Comparison of ENCODE assay signal across 19 mouse cellular contexts in genomic region chr9:10525915-10526667, GRCm38 (mm10).
DNase-seq lines count a peak whose midpoint lies in the region; ATAC-seq lines count a peak whose summit lies in the region.
"Had no signal": no experiment of that assay in that cellular context is flagged by ENCODE, and none has a peak within 500 bp of the region (broad histone marks: within the 10 kb centered on the region; RNA-seq: fewer than 3 reads in every experiment).

No protein-coding gene starts in this region.

- peak; percentile 62 for ATAC-seq in forebrain, embryonic 12.5 days (ENCODE audit: low FRiP score)
- peak; percentile 61; the same call in 1 of the 2 replicates for ATAC-seq in hindbrain, embryonic 16.5 days
- no peak for ATAC-seq in hindbrain, embryonic 14.5 days (ENCODE audit: low FRiP score)
- ATAC-seq in neural tube, embryonic 11.5 days (ENCODE audit: insufficient read depth, low FRiP score, low TSS enrichment) = peak; percentile 48; the same call in 1 of the 2 replicates
- ATAC-seq in neural tube, embryonic 15.5 days (ENCODE audit: low FRiP score) = no peak
- ATAC-seq in forebrain, embryonic 14.5 days = peak; percentile 37; the same call in 1 of the 2 replicates
- ATAC-seq: inflammation-experienced regulatory T-cells, adult 6 months; intestine, postnatal 0 days had no signal

- peaks cover 13% of the 10 kb centered on the region; the same call in 1 of the 2 replicates for H3K4me1 ChIP-seq in forebrain, embryonic 12.5 days
- peaks cover 42% of the 10 kb centered on the region for H3K4me1 ChIP-seq in forebrain, embryonic 10.5 days
- H3K4me1 ChIP-seq in hindbrain, embryonic 16.5 days (ENCODE audit: control insufficient read depth, insufficient read depth, low read depth, low read length) = no peaks in the 10 kb centered on the region
- peaks cover 3% of the 10 kb centered on the region; the same call in 1 of the 2 replicates for H3K4me1 ChIP-seq in hindbrain, embryonic 14.5 days (replicated peaks; ENCODE audit: control insufficient read depth, insufficient read depth, low read length)
- H3K4me1 ChIP-seq in neural tube, embryonic 11.5 days (ENCODE audit: control insufficient read depth, insufficient read depth, low read length) = no peaks in the 10 kb centered on the region
- peaks cover 3% of the 10 kb centered on the region; the same call in 1 of the 2 replicates for H3K4me1 ChIP-seq in neural tube, embryonic 15.5 days
- H3K4me1 ChIP-seq in forebrain, embryonic 14.5 days (ENCODE audit: control insufficient read depth, insufficient read depth, low read length) = peaks cover 12% of the 10 kb centered on the region
- H3K4me1 ChIP-seq: embryonic facial prominence, embryonic 12.5 days; heart, embryonic 10.5 days had no signal

- H3K36me3 ChIP-seq in forebrain, embryonic 12.5 days (replicated peaks) = no peaks in the 10 kb centered on the region
- H3K36me3 ChIP-seq in forebrain, embryonic 10.5 days (replicated peaks) = no peaks in the 10 kb centered on the region
- H3K36me3 ChIP-seq in hindbrain, embryonic 16.5 days (ENCODE audit: control insufficient read depth, insufficient read depth, low read length) = no peaks in the 10 kb centered on the region
- no peaks in the 10 kb centered on the region for H3K36me3 ChIP-seq in hindbrain, embryonic 14.5 days (replicated peaks; ENCODE audit: control insufficient read depth, insufficient read depth)
- H3K36me3 ChIP-seq in neural tube, embryonic 11.5 days (ENCODE audit: control insufficient read depth, insufficient read depth, low read length) = no peaks in the 10 kb centered on the region
- no peaks in the 10 kb centered on the region for H3K36me3 ChIP-seq in neural tube, embryonic 15.5 days
- no peaks in the 10 kb centered on the region for H3K36me3 ChIP-seq in forebrain, embryonic 14.5 days (ENCODE audit: control insufficient read depth, insufficient read depth, low read length)
- H3K36me3 ChIP-seq: embryonic facial prominence, embryonic 12.5 days; heart, embryonic 10.5 days had no signal

- no peak for DNase-seq in forebrain, embryonic 10.5 days (ENCODE audit: extremely low spot score, low spot score)
- no peak for DNase-seq in hindbrain, embryonic 14.5 days (ENCODE audit: low spot score)
- no peak for DNase-seq in neural tube, embryonic 11.5 days (ENCODE audit: low spot score)
- DNase-seq in forebrain, embryonic 14.5 days (ENCODE audit: low spot score) = peak; percentile 32
- no peak for DNase-seq in left cerebral cortex, adult 8-10 months (ENCODE audit: low spot score in 2 of 2)
- DNase-seq: adrenal gland, postnatal 10 days; cerebellum, adult 11-12 months; cerebellum, adult 9-10 months; cerebellum, postnatal 25 days; gastrocnemius, postnatal 36 days; heart, adult 11 months; heart, postnatal 10 days had no signal

- no peaks in the 10 kb centered on the region for H3K9me3 ChIP-seq in forebrain, embryonic 12.5 days
- H3K9me3 ChIP-seq in forebrain, embryonic 10.5 days = no peaks in the 10 kb centered on the region
- H3K9me3 ChIP-seq in hindbrain, embryonic 16.5 days (ENCODE audit: control insufficient read depth, low read length) = no peaks in the 10 kb centered on the region
- no peaks in the 10 kb centered on the region for H3K9me3 ChIP-seq in hindbrain, embryonic 14.5 days (ENCODE audit: control insufficient read depth, low read length)
- no peaks in the 10 kb centered on the region for H3K9me3 ChIP-seq in neural tube, embryonic 11.5 days (ENCODE audit: control insufficient read depth, low read length)
- no peaks in the 10 kb centered on the region for H3K9me3 ChIP-seq in neural tube, embryonic 15.5 days (replicated peaks)
- no peaks in the 10 kb centered on the region for H3K9me3 ChIP-seq in forebrain, embryonic 14.5 days (replicated peaks; ENCODE audit: control insufficient read depth, low read length)
- H3K9me3 ChIP-seq: embryonic facial prominence, embryonic 12.5 days; heart, embryonic 10.5 days had no signal

- H3K27ac ChIP-seq in forebrain, embryonic 12.5 days = no peak overlapping the region
- no peak overlapping the region for H3K27ac ChIP-seq in forebrain, embryonic 10.5 days
- no peak overlapping the region for H3K27ac ChIP-seq in hindbrain, embryonic 16.5 days (ENCODE audit: low read depth, low read length)
- H3K27ac ChIP-seq in hindbrain, embryonic 14.5 days = no peak overlapping the region
- H3K27ac ChIP-seq in neural tube, embryonic 11.5 days (ENCODE audit: low read depth, low read length) = no peak overlapping the region
- H3K27ac ChIP-seq in neural tube, embryonic 15.5 days (replicated peaks) = no peak overlapping the region
- H3K27ac ChIP-seq in forebrain, embryonic 14.5 days (ENCODE audit: low read depth, low read length) = no peak overlapping the region
- H3K27ac ChIP-seq: embryonic facial prominence, embryonic 12.5 days; heart, embryonic 10.5 days had no signal

- no peak overlapping the region for H3K9ac ChIP-seq in forebrain, embryonic 12.5 days
- H3K9ac ChIP-seq in hindbrain, embryonic 16.5 days (ENCODE audit: low read depth, low read length) = no peak overlapping the region
- no peak overlapping the region for H3K9ac ChIP-seq in hindbrain, embryonic 14.5 days
- H3K9ac ChIP-seq in neural tube, embryonic 11.5 days (ENCODE audit: low read length) = no peak overlapping the region
- H3K9ac ChIP-seq in neural tube, embryonic 15.5 days (replicated peaks) = no peak overlapping the region
- no peak overlapping the region for H3K9ac ChIP-seq in forebrain, embryonic 14.5 days (ENCODE audit: low read length)
- H3K9ac ChIP-seq: embryonic facial prominence, embryonic 12.5 days had no signal

- WGBS in forebrain, embryonic 12.5 days = 16% methylated on average over 7 of the region's 7 CpGs
- 46% methylated on average over 7 of the region's 7 CpGs for WGBS in forebrain, embryonic 10.5 days
- 35% methylated on average over 7 of the region's 7 CpGs for WGBS in hindbrain, embryonic 16.5 days
- WGBS in hindbrain, embryonic 14.5 days = 37% methylated on average over 7 of the region's 7 CpGs
- 56% methylated on average over 7 of the region's 7 CpGs for WGBS in neural tube, embryonic 11.5 days
- WGBS in neural tube, embryonic 15.5 days = 27% methylated on average over 7 of the region's 7 CpGs
- 9% methylated on average over 7 of the region's 7 CpGs for WGBS in forebrain, embryonic 14.5 days

- H3K4me3 ChIP-seq in forebrain, embryonic 12.5 days (replicated peaks) = no peak overlapping the region
- H3K4me3 ChIP-seq in forebrain, embryonic 10.5 days = no peak overlapping the region
- H3K4me3 ChIP-seq in hindbrain, embryonic 16.5 days (ENCODE audit: low read length) = no peak overlapping the region
- H3K4me3 ChIP-seq in hindbrain, embryonic 14.5 days (replicated peaks; ENCODE audit: low read length) = no peak overlapping the region
- no peak overlapping the region for H3K4me3 ChIP-seq in neural tube, embryonic 11.5 days (ENCODE audit: low read depth, low read length)
- H3K4me3 ChIP-seq in neural tube, embryonic 15.5 days (replicated peaks) = no peak overlapping the region
- H3K4me3 ChIP-seq in forebrain, embryonic 14.5 days (ENCODE audit: low read depth, low read length) = no peak overlapping the region
- H3K4me3 ChIP-seq: embryonic facial prominence, embryonic 12.5 days; heart, embryonic 10.5 days had no signal

- no peaks in the 10 kb centered on the region for H3K27me3 ChIP-seq in forebrain, embryonic 12.5 days
- H3K27me3 ChIP-seq in forebrain, embryonic 10.5 days (ENCODE audit: poor library complexity, severe bottlenecking) = no peaks in the 10 kb centered on the region
- no peaks in the 10 kb centered on the region for H3K27me3 ChIP-seq in hindbrain, embryonic 16.5 days (replicated peaks; ENCODE audit: control insufficient read depth, insufficient read depth, low read length)
- no peaks in the 10 kb centered on the region for H3K27me3 ChIP-seq in hindbrain, embryonic 14.5 days (ENCODE audit: control insufficient read depth, insufficient read depth, low read length)
- no peaks in the 10 kb centered on the region for H3K27me3 ChIP-seq in neural tube, embryonic 11.5 days (ENCODE audit: control insufficient read depth, insufficient read depth, low read length)
- no peaks in the 10 kb centered on the region for H3K27me3 ChIP-seq in neural tube, embryonic 15.5 days (replicated peaks)
- H3K27me3 ChIP-seq in forebrain, embryonic 14.5 days (replicated peaks; ENCODE audit: control insufficient read depth, insufficient read depth, low read length) = no peaks in the 10 kb centered on the region
- H3K27me3 ChIP-seq: embryonic facial prominence, embryonic 12.5 days had no signal

- H3K4me2 ChIP-seq in forebrain, embryonic 12.5 days = no peak overlapping the region
- no peak overlapping the region for H3K4me2 ChIP-seq in hindbrain, embryonic 16.5 days (ENCODE audit: low read length)
- H3K4me2 ChIP-seq in hindbrain, embryonic 14.5 days (replicated peaks) = no peak overlapping the region
- H3K4me2 ChIP-seq in neural tube, embryonic 11.5 days (ENCODE audit: low read depth) = no peak overlapping the region
- no peak overlapping the region for H3K4me2 ChIP-seq in neural tube, embryonic 15.5 days
- H3K4me2 ChIP-seq in forebrain, embryonic 14.5 days (ENCODE audit: low read length) = no peak overlapping the region
- H3K4me2 ChIP-seq: embryonic facial prominence, embryonic 12.5 days had no signal

Comparison
In these comparisons a context has a peak if more than half of its experiments do, and no peak if none do; other contexts are left out.
1. ATAC-seq: peak in forebrain, embryonic 12.5 days (single experiment), hindbrain, embryonic 16.5 days (single experiment), neural tube, embryonic 11.5 days (single experiment) and forebrain, embryonic 14.5 days (single experiment); none in hindbrain, embryonic 14.5 days (single experiment) and neural tube, embryonic 15.5 days (single experiment).